Mouse (Mus musculus) cortical plate, adult 2 months (tissue): Measurements from ENCODE around the gene Pkdcc. TPM values are rescaled to one million over a fixed set of nuclear protein-coding genes. Genes with fewer than 3 reads are reported as not detected.

ENCODE experiments used
- H3K27ac ChIP-seq: fragments of 200-500 bp; 2 replicates; pipeline ENCODE4 v1.5.1; 2012; ENCODE audit warnings: low read length, control low read depth, inconsistent platforms; ENCODE audit not compliant: insufficient read depth
- H3K4me1 ChIP-seq: fragments of 200-500 bp; 2 replicates; pipeline ENCODE4 v1.6.1; 2011; ENCODE audit warnings: low read length; ENCODE audit not compliant: control insufficient read depth, insufficient read depth
- H3K4me3 ChIP-seq: fragments of 200-500 bp; 2 replicates; pipeline ENCODE4 v1.5.1; 2011; ENCODE audit warnings: mild to moderate bottlenecking, low read length, control low read depth; ENCODE audit not compliant: insufficient read depth
- CTCF ChIP-seq: fragments of 200-500 bp; IDR thresholded peaks from 2 replicates; pipeline ENCODE4 v1.5.1; 2011; ENCODE audit warnings: mild to moderate bottlenecking, control low read depth, low read length; ENCODE audit not compliant: insufficient read depth; ENCODE audit errors: extremely low read depth
- POLR2A ChIP-seq: fragments of 200-500 bp; IDR thresholded peaks from 2 replicates; pipeline ENCODE4 v1.6.1; 2011; ENCODE audit warnings: mild to moderate bottlenecking, low read length, control low read depth; ENCODE audit not compliant: insufficient read depth; ENCODE audit errors: extremely low read depth
- polyA plus RNA-seq: library from polyadenylated mRNA; depleted of rRNA; stranded (reverse); fragments of >200 nt; gene quantifications from 2 replicates; pipeline ENCODE4 v1.2.3, GENCODE M21; 2012; rRNA removed

The Pkdcc gene
- polyA plus RNA-seq, 1 experiment, result 19.2 TPM

- no peak overlapping the region for H3K27ac ChIP-seq
Observed at GRCm38 (mm10) chr17:83267202-83268128, 52.4 kb downstream of the Pkdcc start.

GRCm38 (mm10) chr17:83271509-83271908 is 56.4 kb downstream of the Pkdcc start:
- TF ChIP-seq CTCF (peak; percentile 88), POLR2A (no peak)

More at GRCm38 (mm10) chr17:83267202-83268128, 52.4 kb downstream of the Pkdcc start:
- TF ChIP-seq CTCF, result no peak
- peak; percentile 26; the same call in 1 of the 2 replicates for TF ChIP-seq POLR2A
- H3K4me1 ChIP-seq, result peaks cover 1% of the 10 kb centered on the region; the same call in 1 of the 2 replicates
- H3K4me3 ChIP-seq, result peak overlapping the region; percentile 2; the same call in 1 of the 2 replicates

GRCm38 (mm10) chr17:83272641-83273040 is 57.5 kb downstream of the Pkdcc start:
- Histone ChIP-seq H3K4me3 (no peak overlapping the region), H3K4me1 (peaks cover 1% of the 10 kb centered on the region; the same call in 1 of the 2 replicates), H3K27ac (no peak overlapping the region)
- TF ChIP-seq POLR2A (no peak), CTCF (no peak)

More at GRCm38 (mm10) chr17:83271509-83271908, 56.4 kb downstream of the Pkdcc start:
- H3K4me3 ChIP-seq, result no peak overlapping the region
- H3K4me1 ChIP-seq, result 0 out of 2 replicates have a peak, but pooled peaks cover 1% of the 10 kb centered on the region
- no peak overlapping the region for H3K27ac ChIP-seq

- Histone ChIP-seq H3K4me3 (no peak overlapping the region), H3K4me1 (peaks cover under 1% of the 10 kb centered on the region; the same call in 1 of the 2 replicates), H3K27ac (no peak overlapping the region)
- TF ChIP-seq POLR2A (no peak), CTCF (no peak)
Observed at GRCm38 (mm10) chr17:83273636-83274035, 58.5 kb downstream of the Pkdcc start.

- no peak overlapping the region for H3K4me3 ChIP-seq
- H3K27ac ChIP-seq, result no peak overlapping the region
- peaks cover 2% of the 10 kb centered on the region; the same call in 1 of the 2 replicates for H3K4me1 ChIP-seq
- no peak for TF ChIP-seq CTCF
- TF ChIP-seq POLR2A, result no peak
Observed at GRCm38 (mm10) chr17:83274101-83274500, 59.0 kb downstream of the Pkdcc start.

Other genes starting within 250 kb of the Pkdcc start
- gene Eml4, start 135.6 kb downstream of the Pkdcc start, polyA plus RNA-seq, result 22.1 and 23.7 TPM in 2 replicates